ENCODE assay signal across 8 mouse cellular contexts in the genomic region with DNA sequence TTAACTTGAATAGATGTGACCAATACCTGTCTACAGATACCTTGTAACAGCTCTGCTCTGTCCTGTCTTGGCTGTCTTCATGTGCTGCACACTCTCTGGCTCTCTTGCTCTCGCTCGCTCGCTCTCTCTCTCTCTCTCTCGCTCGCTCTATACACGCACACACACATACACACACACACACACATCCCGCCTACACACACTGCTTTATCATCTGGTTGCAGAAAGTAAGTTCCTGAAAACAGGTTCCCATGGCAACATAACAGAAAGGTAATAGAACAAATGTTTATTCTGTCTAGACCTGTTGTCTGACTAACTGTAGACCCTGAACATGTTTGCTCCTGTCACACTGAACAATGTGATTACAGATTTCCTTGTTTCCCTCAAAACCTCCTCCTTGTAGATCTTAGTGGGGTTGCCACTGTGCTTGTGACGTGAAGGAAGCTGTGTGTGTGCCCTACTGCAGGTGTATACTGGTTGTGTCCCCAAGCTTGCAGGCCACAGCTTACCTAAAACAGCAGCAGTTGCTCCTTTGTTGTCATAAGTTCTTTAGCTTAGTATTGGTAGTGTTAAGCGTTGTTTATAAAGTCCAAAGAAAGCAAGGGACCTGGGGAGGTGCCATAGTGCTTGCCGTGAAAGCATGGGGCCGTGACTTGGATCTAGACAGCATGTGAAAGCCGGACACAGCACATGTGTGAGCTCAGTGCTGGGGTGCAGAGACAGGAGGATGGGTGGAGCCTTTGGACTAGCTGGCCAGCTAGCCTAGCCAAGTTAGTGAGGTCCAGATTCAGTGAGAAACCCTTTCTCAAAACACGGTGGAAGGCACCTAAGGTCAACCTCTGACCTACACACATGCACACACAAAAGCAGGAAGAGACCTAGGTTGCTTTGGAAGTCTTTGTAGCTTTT. TPM values are rescaled to one million over a fixed set of nuclear protein-coding genes. Genes with fewer than 3 reads are reported as not detected.
DNase-seq lines count a peak whose midpoint lies in the region; ATAC-seq lines count a peak whose summit lies in the region.

No protein-coding gene starts in this region.

- DNase-seq in kidney, adult 9 months = peak; percentile 47
- no peak for DNase-seq in kidney, adult 11 months
- DNase-seq in A20 (ENCODE audit: low read depth, low spot score) = peak; percentile 39
- DNase-seq in CD8-positive naive resting alpha-beta T cell, adult 2 months (ENCODE audit: low read depth in 2 of 2, low spot score in 2 of 2) = peak; percentile 36 to 46
- DNase-seq in embryonic facial prominence, embryonic 14.5 days (ENCODE audit: low spot score) = peak; percentile 69
- DNase-seq in lung, postnatal 25 days (ENCODE audit: low spot score) = peak; percentile 57
- DNase-seq in yolk sac, embryonic 10.5 days (ENCODE audit: low spot score) = peak; percentile 53
- no peak for DNase-seq in urinary bladder, adult 18-20 months (ENCODE audit: low spot score in 2 of 2)

- H3K4me1 ChIP-seq in embryonic facial prominence, embryonic 14.5 days (ENCODE audit: control insufficient read depth, insufficient read depth, low read length) = peaks cover 38% of the 10 kb centered on the region

- WGBS in embryonic facial prominence, embryonic 14.5 days = 60% methylated on average over 13 of the region's 13 CpGs

- no peaks in the 10 kb centered on the region for H3K36me3 ChIP-seq in embryonic facial prominence, embryonic 14.5 days (ENCODE audit: control insufficient read depth, insufficient read depth, low read length)

- ATAC-seq in embryonic facial prominence, embryonic 14.5 days (ENCODE audit: low read depth) = peak; percentile 68

- H3K9me3 ChIP-seq in embryonic facial prominence, embryonic 14.5 days (ENCODE audit: control insufficient read depth, low read length) = no peaks in the 10 kb centered on the region

- peak overlapping the region; percentile 65; the same call in 1 of the 2 replicates for H3K27ac ChIP-seq in embryonic facial prominence, embryonic 14.5 days (replicated peaks; ENCODE audit: low read depth, low read length)

- no peak overlapping the region for H3K4me2 ChIP-seq in embryonic facial prominence, embryonic 14.5 days (ENCODE audit: low read depth, low read length)

- no peak overlapping the region for H3K4me3 ChIP-seq in embryonic facial prominence, embryonic 14.5 days (ENCODE audit: low read depth, low read length)

- no peak overlapping the region for H3K9ac ChIP-seq in embryonic facial prominence, embryonic 14.5 days (ENCODE audit: low read depth, low read length)

- no peaks in the 10 kb centered on the region for H3K27me3 ChIP-seq in embryonic facial prominence, embryonic 14.5 days (replicated peaks; ENCODE audit: control insufficient read depth, insufficient read depth, low read length)

RNA-seq across cellular contexts. Expression of a gene that starts 6.4 kb away (rescaled TPM):
- 51.8 and 52.8 TPM in 2 replicates for polyA plus RNA-seq in embryonic facial prominence, embryonic 14.5 days (2014; fragmentation: Nextera tagmentation; extraction: Ambion mirVana)

RNA-seq across cellular contexts. Expression of a gene that starts 7.5 kb away (rescaled TPM):
- polyA plus RNA-seq in embryonic facial prominence, embryonic 14.5 days (2014; fragmentation: Nextera tagmentation; extraction: Ambion mirVana) = 0.58 and 0.90 TPM in 2 replicates

RNA-seq across cellular contexts. Expression of a gene that starts 28.3 kb away (rescaled TPM):
- 1.5 and 2.1 TPM in 2 replicates for polyA plus RNA-seq in embryonic facial prominence, embryonic 14.5 days (2014; fragmentation: Nextera tagmentation; extraction: Ambion mirVana)

Comparison
In these comparisons a context has a peak if more than half of its experiments do, and no peak if none do; other contexts are left out.
1. DNase-seq: peak in kidney, adult 9 months (single experiment), A20 (single experiment), CD8-positive naive resting alpha-beta T cell, adult 2 months (2 of 2), embryonic facial prominence, embryonic 14.5 days (single experiment), lung, postnatal 25 days (single experiment) and yolk sac, embryonic 10.5 days (single experiment); none in kidney, adult 11 months (single experiment) and urinary bladder, adult 18-20 months (0 of 2).